In the genomic region with DNA sequence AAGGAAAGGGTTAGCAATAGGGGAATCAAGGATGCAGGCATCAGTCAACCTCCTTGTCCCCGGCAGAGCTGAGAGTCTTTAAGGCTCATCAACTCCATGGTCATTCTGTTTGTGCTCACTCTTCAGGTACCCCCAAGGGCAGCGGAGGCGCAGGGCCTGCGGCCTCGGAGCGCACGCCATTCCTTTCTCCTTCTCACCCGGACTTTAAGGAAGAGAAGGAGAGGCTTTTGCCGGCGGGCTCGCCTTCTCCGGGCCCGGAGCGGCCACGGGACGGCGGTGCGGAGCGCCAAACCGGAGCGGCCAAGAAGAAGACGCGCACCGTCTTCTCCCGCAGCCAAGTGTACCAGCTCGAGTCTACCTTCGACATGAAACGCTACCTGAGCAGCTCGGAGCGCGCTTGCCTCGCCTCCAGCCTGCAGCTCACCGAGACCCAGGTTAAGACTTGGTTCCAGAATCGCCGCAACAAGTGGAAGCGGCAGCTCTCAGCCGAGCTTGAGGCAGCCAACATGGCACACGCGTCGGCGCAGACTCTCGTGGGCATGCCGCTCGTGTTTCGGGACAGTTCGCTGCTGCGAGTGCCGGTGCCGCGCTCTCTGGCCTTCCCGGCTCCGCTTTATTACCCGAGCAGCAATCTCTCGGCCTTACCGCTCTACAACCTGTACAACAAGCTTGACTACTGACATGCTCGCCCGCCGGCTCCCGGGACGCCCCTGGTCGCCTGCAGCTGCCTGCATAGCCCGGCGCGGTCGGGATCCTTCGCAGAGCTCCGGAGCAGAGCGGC, we compare ENCODE assay signal across 9 mouse cellular contexts. TPM values are rescaled to one million over a fixed set of nuclear protein-coding genes. Genes with fewer than 3 reads are reported as not detected.
A peak's percentile ranks its signal among the peaks of the same experiment; 100 is the strongest.
DNase-seq lines count a peak whose midpoint lies in the region; ATAC-seq and TF ChIP-seq lines count a peak whose summit lies in the region.
"Had no signal": no experiment of that assay in that cellular context is flagged by ENCODE, and none has a peak within 500 bp of the region (broad histone marks: within the 10 kb centered on the region; RNA-seq: fewer than 3 reads in every experiment).

No protein-coding gene starts in this region.

- no peak for TF ChIP-seq POLR2A in kidney, adult 2 months (IDR thresholded peaks at IDR 0.05; ENCODE audit: low read depth, low read length)

- 0 out of 2 replicates have a peak overlapping the region, but pooled peaks have one; percentile 3 for H3K4me2 ChIP-seq in forebrain, embryonic 12.5 days
- H3K4me2 ChIP-seq in neural tube, embryonic 11.5 days (ENCODE audit: low read depth) = 0 out of 2 replicates have a peak overlapping the region, but pooled peaks have one; percentile 2

- no peak for ATAC-seq in G1E (ENCODE audit: extremely low read depth, insufficient number of reproducible peaks, low FRiP score, poor library complexity, severe bottlenecking)
- no peak for ATAC-seq in forebrain, embryonic 12.5 days (ENCODE audit: low FRiP score)
- no peak for ATAC-seq in neural tube, embryonic 11.5 days (ENCODE audit: insufficient read depth, low FRiP score, low TSS enrichment)

- peak; percentile 35 for DNase-seq in kidney, adult 2 months
- no peak for DNase-seq in kidney, adult 9 months
- no peak for DNase-seq in G1E (ENCODE audit: low spot score)
- DNase-seq in kidney, postnatal 4 days = peak; percentile 46 to 67
- peak; percentile 61 for DNase-seq in neural tube, embryonic 11.5 days (ENCODE audit: low spot score)
- no peak for DNase-seq in left cerebral cortex, postnatal 25 days (ENCODE audit: low spot score in 2 of 2)
- DNase-seq in left cerebral cortex, postnatal 10 days (ENCODE audit: extremely low spot score in 1 of 2, low spot score in 2 of 2) = no peak

- no peak for TF ChIP-seq CTCF in kidney, adult 2 months (conservative IDR thresholded peaks at IDR 0.05; ENCODE audit: insufficient read depth, insufficient read length, low read depth, low read length)
- TF ChIP-seq CTCF in G1E (IDR thresholded peaks at IDR 0.05; ENCODE audit: low read depth, low read length) = no peak

- peaks cover 13% of the 10 kb centered on the region for H3K9me3 ChIP-seq in G1E (replicated peaks)
- no peaks in the 10 kb centered on the region for H3K9me3 ChIP-seq in forebrain, embryonic 12.5 days
- no peaks in the 10 kb centered on the region for H3K9me3 ChIP-seq in neural tube, embryonic 11.5 days (ENCODE audit: control insufficient read depth, low read length)

- intact Hi-C loops in left cerebral cortex, postnatal 25 days (cut with DNase I) = no loop called here
- intact Hi-C loops in left cerebral cortex, postnatal 10 days (cut with DNase I) = loop anchor here (5.0 kb wide), 1 partner anchor 192 kb away; no protein-coding TSS in a partner anchor

- H3K27ac ChIP-seq in kidney, adult 2 months (ENCODE audit: insufficient read depth, low read depth, low read length) = no peak overlapping the region
- no peak overlapping the region for H3K27ac ChIP-seq in forebrain, embryonic 12.5 days
- no peak overlapping the region for H3K27ac ChIP-seq in neural tube, embryonic 11.5 days (ENCODE audit: low read depth, low read length)

- H3K36me3 ChIP-seq in kidney, adult 2 months (ENCODE audit: control insufficient read depth, insufficient read depth, low read length) = no peaks in the 10 kb centered on the region
- peaks cover 11% of the 10 kb centered on the region for H3K36me3 ChIP-seq in G1E (replicated peaks)
- no peaks in the 10 kb centered on the region for H3K36me3 ChIP-seq in forebrain, embryonic 12.5 days (replicated peaks)
- no peaks in the 10 kb centered on the region for H3K36me3 ChIP-seq in neural tube, embryonic 11.5 days (ENCODE audit: control insufficient read depth, insufficient read depth, low read length)

- no peaks in the 10 kb centered on the region for H3K4me1 ChIP-seq in kidney, adult 2 months (ENCODE audit: control insufficient read depth, insufficient read depth, low read length)
- peaks cover 30% of the 10 kb centered on the region for H3K4me1 ChIP-seq in G1E (ENCODE audit: insufficient read depth, low read depth, low read length)
- peaks cover 35% of the 10 kb centered on the region for H3K4me1 ChIP-seq in forebrain, embryonic 12.5 days
- H3K4me1 ChIP-seq in neural tube, embryonic 11.5 days (ENCODE audit: control insufficient read depth, insufficient read depth, low read length) = peaks cover 11% of the 10 kb centered on the region

- H3K27me3 ChIP-seq in kidney, adult 2 months (replicated peaks; ENCODE audit: control insufficient read depth, insufficient read depth, low read length) = peaks cover 12% of the 10 kb centered on the region
- peaks cover 61% of the 10 kb centered on the region for H3K27me3 ChIP-seq in G1E (ENCODE audit: insufficient read depth, low read length)
- peaks cover 89% of the 10 kb centered on the region for H3K27me3 ChIP-seq in forebrain, embryonic 12.5 days
- peaks cover 83% of the 10 kb centered on the region for H3K27me3 ChIP-seq in neural tube, embryonic 11.5 days (ENCODE audit: control insufficient read depth, insufficient read depth, low read length)

- WGBS in kidney, adult 2 months = 3% methylated on average over 68 of the region's 68 CpGs
- under 1% methylated on average over 68 of the region's 68 CpGs for WGBS in forebrain, embryonic 12.5 days
- under 1% methylated on average over 68 of the region's 68 CpGs for WGBS in neural tube, embryonic 11.5 days

- H3K9ac ChIP-seq in forebrain, embryonic 12.5 days = no peak overlapping the region
- H3K9ac ChIP-seq in neural tube, embryonic 11.5 days (ENCODE audit: low read length) = no peak overlapping the region

- no peak overlapping the region for H3K4me3 ChIP-seq in kidney, adult 2 months (ENCODE audit: insufficient read depth, low read depth, low read length)
- H3K4me3 ChIP-seq in G1E (ENCODE audit: low read depth, low read length) = peak overlapping the region; percentile 15; the same call in 1 of the 2 replicates
- H3K4me3 ChIP-seq in forebrain, embryonic 12.5 days (replicated peaks) = peak overlapping the region; percentile 24
- H3K4me3 ChIP-seq in neural tube, embryonic 11.5 days (ENCODE audit: low read depth, low read length) = peak overlapping the region; percentile 17

RNA-seq across cellular contexts. Expression of a gene that starts 4.5 kb away (rescaled TPM):
- polyA plus RNA-seq in kidney, adult 2 months (2012; rRNA removed) = 50.4 and 51.2 TPM in 2 replicates
- total RNA-seq in G1E (2014; fragmentation: Nextera tagmentation) = 186 and 191 TPM in 2 replicates
- 131 and 138 TPM in 2 replicates for total RNA-seq in G1E (2017)
- 49.0 and 57.3 TPM in 2 replicates for polyA plus RNA-seq in G1E (2012)
- 247 and 249 TPM in 2 replicates for polyA plus RNA-seq in forebrain, embryonic 12.5 days (2016; fragmentation: Nextera tagmentation; extraction: Ambion mirVana)
- 257 TPM in 2 replicates for polyA plus RNA-seq in neural tube, embryonic 11.5 days (2014; fragmentation: Nextera tagmentation; extraction: Ambion mirVana)
- total RNA-seq in left cerebral cortex, postnatal 25 days (2021) = 10 to 100 TPM; 61.5 to 62.7 TPM
- 10 to 100 TPM; 56.1 to 57.0 TPM for total RNA-seq in left cerebral cortex, postnatal 10 days (2021)

RNA-seq across cellular contexts. Expression of a gene that starts 6.9 kb away (rescaled TPM):
- polyA plus RNA-seq in kidney, adult 2 months (2012; rRNA removed) = 8.6 and 8.8 TPM in 2 replicates
- total RNA-seq in G1E (2014; fragmentation: Nextera tagmentation) (0.34 and 1.1 TPM in 2 replicates), G1E (2017) (0.44 and 0.99 TPM in 2 replicates)
- polyA plus RNA-seq in G1E (2012) = 3.9 and 4.8 TPM in 2 replicates
- polyA plus RNA-seq in forebrain, embryonic 12.5 days (2016; fragmentation: Nextera tagmentation; extraction: Ambion mirVana) = 0.96 and 1.6 TPM in 2 replicates
- 1.7 and 2.9 TPM in 2 replicates for polyA plus RNA-seq in neural tube, embryonic 11.5 days (2014; fragmentation: Nextera tagmentation; extraction: Ambion mirVana)
- not detected for total RNA-seq in left cerebral cortex, postnatal 25 days (2021)
- total RNA-seq in left cerebral cortex, postnatal 10 days (2021) = not detected
- total RNA-seq: layer of hippocampus, postnatal 36 days had no signal

RNA-seq across cellular contexts. Expression of a gene that starts 12.8 kb away (rescaled TPM):
- 0.23 and 0.29 TPM in 2 replicates for polyA plus RNA-seq in kidney, adult 2 months (2012; rRNA removed)
- not detected in 2 replicates for total RNA-seq in G1E (2014; fragmentation: Nextera tagmentation)
- not detected in 2 replicates for total RNA-seq in G1E (2017)
- not detected in 2 replicates for polyA plus RNA-seq in G1E (2012)
- polyA plus RNA-seq in forebrain, embryonic 12.5 days (2016; fragmentation: Nextera tagmentation; extraction: Ambion mirVana) = 0.64 and 0.79 TPM in 2 replicates
- polyA plus RNA-seq in neural tube, embryonic 11.5 days (2014; fragmentation: Nextera tagmentation; extraction: Ambion mirVana) = 0.92 and 1.4 TPM in 2 replicates
- not detected for total RNA-seq in left cerebral cortex, postnatal 25 days (2021)
- total RNA-seq in left cerebral cortex, postnatal 10 days (2021) = not detected
- total RNA-seq: layer of hippocampus, postnatal 36 days had no signal

Comparison
In these comparisons a context has a peak if more than half of its experiments do, and no peak if none do; other contexts are left out.
1. DNase-seq: peak in kidney, adult 2 months (single experiment), kidney, postnatal 4 days (2 of 2) and neural tube, embryonic 11.5 days (single experiment); none in kidney, adult 9 months (single experiment), G1E (single experiment), left cerebral cortex, postnatal 25 days (0 of 2) and left cerebral cortex, postnatal 10 days (0 of 2).